Mouse (Mus musculus): ENCODE results near the gene Cd300c2. TPM values are rescaled to one million over a fixed set of nuclear protein-coding genes. Genes with fewer than 3 reads are reported as not detected.
A peak's percentile ranks its signal among the peaks of the same experiment; 100 is the strongest.
"Not testable (repeated sequence)": the region's sequence is repeated elsewhere in the genome, so short reads cannot be mapped to it uniquely, and the experiment has no call there.

The Cd300c2 gene
- polyA plus RNA-seq (2015; fragmentation: Nextera tagmentation; extraction: Ambion mirVana) = 8.7 and 9.5 TPM in 2 replicates

DNA sequence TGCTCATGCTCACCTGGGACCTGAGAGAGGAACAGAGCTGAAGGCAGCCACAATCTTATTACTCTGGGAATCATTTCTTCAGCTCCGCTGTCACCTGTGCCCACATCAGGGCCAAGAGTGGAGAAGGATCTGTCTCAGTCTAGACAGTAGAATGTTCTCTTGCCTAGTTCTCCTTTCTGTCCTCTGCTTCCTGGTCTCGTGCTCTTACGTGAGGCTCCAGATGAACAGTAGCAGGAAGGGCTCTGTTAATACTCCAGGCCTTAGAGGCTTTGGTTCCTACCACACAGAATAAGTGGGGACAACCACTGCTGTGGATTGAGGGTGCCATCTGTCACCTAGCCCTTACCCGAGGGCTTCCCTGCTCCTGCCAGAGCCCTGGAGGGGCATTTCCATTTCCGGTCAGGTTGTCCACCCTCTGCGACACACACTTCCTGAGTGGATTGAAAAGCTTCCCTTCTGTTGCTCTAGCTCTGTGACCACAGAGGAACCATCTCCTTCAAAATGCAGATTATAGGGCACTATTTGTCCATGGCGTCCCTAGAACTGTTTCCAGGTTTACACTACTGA lies at the start of gene Cd300c2:
TSS of gene Cd300c2 (minus strand) at position 407 of the 567 bp plus-strand sequence.
- no peak within 1 kb of the TSS for H3K4me2 ChIP-seq
- WGBS (ENCODE audit: insufficient replicate concordance) = 32% methylated on average over 7 of the region's 7 CpGs
- no peaks in the 10 kb centered on the region for H3K27me3 ChIP-seq
- H3K4me1 ChIP-seq (replicated peaks) = 0 out of 2 replicates have a peak, but pooled peaks cover 4% of the 10 kb centered on the region
- peak within 1 kb of the TSS; percentile 41; the same call in 1 of the 2 replicates for H3K27ac ChIP-seq (replicated peaks)
- no peaks in the 10 kb centered on the region for H3K36me3 ChIP-seq (replicated peaks)
- no peak within 1 kb of the TSS for H3K9ac ChIP-seq
- no peaks in the 10 kb centered on the region for H3K9me3 ChIP-seq (replicated peaks)
- H3K4me3 ChIP-seq (replicated peaks) = no peak within 1 kb of the TSS
- no peak for ATAC-seq (ENCODE audit: insufficient read depth)

DNA sequence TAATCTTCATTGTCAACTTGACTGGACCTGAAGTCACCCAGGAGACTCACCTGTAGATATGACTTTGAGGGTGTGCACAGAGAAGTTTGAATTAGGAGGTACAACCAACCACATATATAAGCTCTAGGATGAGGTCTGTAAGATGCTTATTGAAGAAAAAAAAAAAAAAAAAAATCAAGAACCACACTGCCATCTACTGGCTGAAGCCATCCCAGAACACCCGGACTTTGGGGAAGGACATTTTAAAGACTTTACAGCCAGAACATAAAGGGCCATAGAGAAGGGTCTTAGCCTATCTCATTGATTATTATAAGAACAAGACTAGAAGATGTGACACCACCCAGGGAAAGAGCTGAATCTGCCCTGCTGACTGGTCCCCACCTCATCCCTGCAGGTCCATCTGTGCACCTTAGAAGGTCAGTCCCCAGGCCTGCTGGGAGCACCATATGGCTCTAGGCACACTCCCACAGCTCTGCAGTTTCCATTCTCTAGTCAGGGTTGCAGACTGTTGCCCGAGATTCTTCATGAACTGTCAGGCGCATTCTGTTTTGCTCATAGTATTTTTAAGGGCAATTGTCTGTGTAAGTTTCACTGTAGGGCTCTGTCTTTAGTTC lies 47.7 kb upstream of the Cd300c2 start:
- H3K9ac ChIP-seq = no peak overlapping the region
- no peaks in the 10 kb centered on the region for H3K27me3 ChIP-seq
- no peaks in the 10 kb centered on the region for H3K9me3 ChIP-seq (replicated peaks)
- H3K36me3 ChIP-seq (replicated peaks) = no peaks in the 10 kb centered on the region
- H3K4me3 ChIP-seq (replicated peaks) = no peak overlapping the region
- H3K4me1 ChIP-seq (replicated peaks) = no peaks in the 10 kb centered on the region
- 22% methylated on average over 3 of the region's 3 CpGs for WGBS (ENCODE audit: insufficient replicate concordance)
- H3K4me2 ChIP-seq = no peak overlapping the region
- ATAC-seq (ENCODE audit: insufficient read depth) = no peak
- H3K27ac ChIP-seq (replicated peaks) = no peak overlapping the region

DNA sequence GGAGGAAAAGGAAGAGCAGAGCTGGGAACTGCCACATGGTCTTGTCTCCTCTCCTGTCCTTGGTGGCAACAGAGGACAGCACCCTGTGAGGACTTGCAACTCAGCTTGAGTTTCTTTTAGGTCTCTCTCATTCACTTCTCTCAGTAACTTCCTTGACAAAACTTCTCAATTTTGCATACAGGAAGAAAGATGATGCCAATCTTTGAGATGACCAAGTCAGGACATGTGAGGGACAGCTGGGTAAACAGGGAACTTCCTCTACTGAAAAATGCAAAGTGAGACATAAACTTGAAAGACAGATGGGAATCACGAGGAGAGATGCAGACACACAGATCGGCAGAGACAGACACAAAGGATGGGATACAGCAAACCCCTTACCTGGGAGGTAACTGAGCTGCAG lies 46.6 kb upstream of the Cd300c2 start, which contains the start of gene Cd300ld3:
TSS of gene Cd300ld3 (minus strand) at position 151 of the 400 bp plus-strand sequence.
- H3K36me3 ChIP-seq (replicated peaks) = no peaks in the 10 kb centered on the region
- no peak within 1 kb of the TSS for H3K27ac ChIP-seq (replicated peaks)
- no peaks in the 10 kb centered on the region for H3K9me3 ChIP-seq (replicated peaks)
- no peak for ATAC-seq (ENCODE audit: insufficient read depth)
- H3K4me3 ChIP-seq (replicated peaks) = no peak within 1 kb of the TSS
- H3K4me1 ChIP-seq (replicated peaks) = no peaks in the 10 kb centered on the region
- 35% methylated on average over 2 of the region's 2 CpGs for WGBS (ENCODE audit: insufficient replicate concordance)
- no peaks in the 10 kb centered on the region for H3K27me3 ChIP-seq
- H3K4me2 ChIP-seq = no peak within 1 kb of the TSS
- H3K9ac ChIP-seq = no peak within 1 kb of the TSS

DNA sequence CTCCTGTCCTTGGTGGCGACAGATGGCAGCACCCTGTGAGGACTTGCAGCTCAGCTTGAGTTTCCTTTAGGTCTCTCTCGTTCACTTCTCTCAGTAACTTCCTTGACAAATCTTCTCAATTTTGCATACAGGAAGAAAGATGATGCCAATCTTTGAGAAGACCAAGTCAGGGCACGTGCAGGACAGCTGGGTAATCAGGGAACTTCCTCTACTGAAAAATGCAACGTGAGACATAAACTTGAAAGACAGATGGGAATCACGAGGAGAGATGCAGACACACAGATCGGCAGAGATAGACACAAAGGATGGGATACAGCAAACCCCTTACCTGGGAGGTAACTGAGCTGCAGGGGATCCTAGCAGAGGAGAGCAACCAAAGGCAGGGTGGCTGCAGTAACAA lies 36.0 kb upstream of the Cd300c2 start, which contains the start of gene Cd300ld5:
TSS of gene Cd300ld5 (minus strand) at position 101 of the 400 bp plus-strand sequence.
- not testable (repeated sequence) for ATAC-seq (ENCODE audit: insufficient read depth)
- WGBS (ENCODE audit: insufficient replicate concordance) = no CpG with 5 or more reads among the region's 6 CpGs

DNA sequence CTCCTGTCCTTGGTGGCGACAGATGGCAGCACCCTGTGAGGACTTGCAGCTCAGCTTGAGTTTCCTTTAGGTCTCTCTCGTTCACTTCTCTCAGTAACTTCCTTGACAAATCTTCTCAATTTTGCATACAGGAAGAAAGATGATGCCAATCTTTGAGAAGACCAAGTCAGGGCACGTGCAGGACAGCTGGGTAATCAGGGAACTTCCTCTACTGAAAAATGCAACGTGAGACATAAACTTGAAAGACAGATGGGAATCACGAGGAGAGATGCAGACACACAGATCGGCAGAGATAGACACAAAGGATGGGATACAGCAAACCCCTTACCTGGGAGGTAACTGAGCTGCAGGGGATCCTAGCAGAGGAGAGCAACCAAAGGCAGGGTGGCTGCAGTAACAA lies 25.2 kb upstream of the Cd300c2 start, which contains the start of gene Cd300ld4:
TSS of gene Cd300ld4 (minus strand) at position 101 of the 400 bp plus-strand sequence.
- no CpG with 5 or more reads among the region's 6 CpGs for WGBS (ENCODE audit: insufficient replicate concordance)
- ATAC-seq (ENCODE audit: insufficient read depth); H3K4me3 ChIP-seq (replicated peaks); H3K9me3 ChIP-seq (replicated peaks); H3K27me3 ChIP-seq; H3K36me3 ChIP-seq (replicated peaks); H3K27ac ChIP-seq (replicated peaks); H3K9ac ChIP-seq; H3K4me2 ChIP-seq; H3K4me1 ChIP-seq (replicated peaks): not testable (repeated sequence)

More for the DNA sequence above, 36.0 kb upstream of the Cd300c2 start, which contains the start of gene Cd300ld5:
- not testable (repeated sequence) for H3K4me1 ChIP-seq (replicated peaks); H3K9me3 ChIP-seq (replicated peaks); H3K9ac ChIP-seq; H3K27ac ChIP-seq (replicated peaks); H3K4me3 ChIP-seq (replicated peaks); H3K36me3 ChIP-seq (replicated peaks); H3K4me2 ChIP-seq; H3K27me3 ChIP-seq

DNA sequence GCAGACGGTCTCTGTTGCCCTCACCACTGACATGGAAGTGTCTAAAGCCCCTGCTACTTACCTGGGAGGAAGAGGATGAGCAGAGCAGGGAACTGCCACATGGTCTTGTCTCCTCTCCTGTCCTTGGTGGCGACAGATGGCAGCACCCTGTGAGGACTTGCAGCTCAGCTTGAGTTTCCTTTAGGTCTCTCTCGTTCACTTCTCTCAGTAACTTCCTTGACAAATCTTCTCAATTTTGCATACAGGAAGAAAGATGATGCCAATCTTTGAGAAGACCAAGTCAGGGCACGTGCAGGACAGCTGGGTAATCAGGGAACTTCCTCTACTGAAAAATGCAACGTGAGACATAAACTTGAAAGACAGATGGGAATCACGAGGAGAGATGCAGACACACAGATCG lies 14.4 kb upstream of the Cd300c2 start, which contains the start of gene Cd300ld2:
TSS of gene Cd300ld2 (minus strand) at position 101 of the 400 bp plus-strand sequence.
- H3K27ac ChIP-seq (replicated peaks); H3K4me2 ChIP-seq; H3K36me3 ChIP-seq (replicated peaks); H3K4me1 ChIP-seq (replicated peaks); H3K27me3 ChIP-seq; H3K9me3 ChIP-seq (replicated peaks); H3K9ac ChIP-seq; H3K4me3 ChIP-seq (replicated peaks); ATAC-seq (ENCODE audit: insufficient read depth): not testable (repeated sequence)
- WGBS (ENCODE audit: insufficient replicate concordance) = no CpG with 5 or more reads among the region's 7 CpGs

DNA sequence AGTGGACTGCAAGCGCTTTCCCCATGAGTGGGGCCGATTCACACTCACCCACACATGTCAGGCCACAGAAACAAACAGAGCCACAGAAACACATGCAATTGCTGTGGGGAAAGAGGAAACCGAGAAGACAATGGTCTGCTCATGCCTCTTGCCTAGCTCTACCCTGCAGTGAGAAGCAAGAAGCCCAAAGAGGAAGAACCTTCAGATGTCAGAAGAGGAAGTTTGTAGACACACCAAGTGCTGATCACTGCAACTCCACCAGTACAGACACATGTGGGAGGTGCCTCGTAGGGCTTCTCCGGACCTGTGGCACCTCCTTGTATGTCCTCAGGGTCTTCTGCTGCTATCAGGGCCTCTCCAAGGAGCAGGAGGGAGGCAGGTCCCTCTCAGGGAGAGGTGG lies 2.4 kb upstream of the Cd300c2 start:
- Histone ChIP-seq H3K4me2 (no peak overlapping the region), H3K4me3 (replicated peaks) (no peak overlapping the region), H3K4me1 (replicated peaks) (0 out of 2 replicates have a peak, but pooled peaks cover 4% of the 10 kb centered on the region), H3K9me3 (replicated peaks) (no peaks in the 10 kb centered on the region), H3K36me3 (replicated peaks) (no peaks in the 10 kb centered on the region), H3K27ac (replicated peaks) (peak overlapping the region; percentile 51), H3K9ac (no peak overlapping the region), H3K27me3 (no peaks in the 10 kb centered on the region)
- WGBS (ENCODE audit: insufficient replicate concordance) = 25% methylated on average over 5 of the region's 5 CpGs
- no peak for ATAC-seq (ENCODE audit: insufficient read depth)

DNA sequence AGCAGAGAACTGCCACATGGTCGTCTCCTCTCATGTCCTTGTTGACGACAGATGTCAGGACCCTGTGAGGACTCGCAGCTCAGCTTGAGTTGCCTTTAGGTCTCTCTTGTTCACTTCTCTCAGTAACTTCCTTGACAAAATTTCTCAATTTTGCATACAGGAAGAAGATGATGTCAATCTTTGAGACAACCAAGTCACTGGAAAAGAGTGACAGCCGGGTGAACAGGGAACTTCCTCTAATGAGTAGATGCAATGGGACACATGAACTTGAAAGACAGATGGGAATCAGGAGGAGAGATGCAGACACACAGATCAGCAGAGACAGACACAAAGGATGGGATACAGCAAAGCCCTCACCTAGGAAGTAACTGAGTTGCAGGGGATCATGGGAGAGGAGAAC lies 11.9 kb downstream of the Cd300c2 start, which contains the start of gene Cd300ld:
TSS of gene Cd300ld (minus strand) at position 130 of the 400 bp plus-strand sequence.
- H3K27me3 ChIP-seq = no peaks in the 10 kb centered on the region
- H3K4me3 ChIP-seq (replicated peaks) = no peak within 1 kb of the TSS
- H3K27ac ChIP-seq (replicated peaks) = no peak within 1 kb of the TSS
- 22% methylated on average over 4 of the region's 4 CpGs for WGBS (ENCODE audit: insufficient replicate concordance)
- ATAC-seq (ENCODE audit: insufficient read depth) = no peak
- H3K4me2 ChIP-seq = no peak within 1 kb of the TSS
- no peaks in the 10 kb centered on the region for H3K36me3 ChIP-seq (replicated peaks)
- H3K9me3 ChIP-seq (replicated peaks) = no peaks in the 10 kb centered on the region
- H3K4me1 ChIP-seq (replicated peaks) = no peaks in the 10 kb centered on the region
- no peak within 1 kb of the TSS for H3K9ac ChIP-seq

DNA sequence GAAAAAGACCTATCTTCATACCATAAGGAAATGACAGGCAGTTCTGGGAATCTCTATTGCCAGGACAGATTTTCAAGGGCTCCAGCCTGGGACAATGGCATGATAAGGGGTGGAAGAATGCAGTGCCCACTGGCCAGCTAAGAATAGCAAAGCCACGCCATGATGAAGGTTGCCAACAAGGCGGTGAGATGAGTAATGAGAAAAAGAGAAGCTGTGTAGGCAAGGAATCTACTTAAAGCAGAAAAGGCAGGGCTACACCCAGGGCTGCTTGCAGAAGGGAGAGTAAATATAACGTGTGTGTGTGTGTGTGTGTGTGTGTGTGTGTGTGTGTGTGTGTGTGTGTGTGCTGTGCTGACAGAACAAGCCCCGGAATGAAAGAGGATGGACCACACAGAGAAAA lies 19.8 kb downstream of the Cd300c2 start:
- Histone ChIP-seq H3K36me3 (replicated peaks) (no peaks in the 10 kb centered on the region), H3K4me3 (replicated peaks) (no peak overlapping the region), H3K4me1 (replicated peaks) (no peaks in the 10 kb centered on the region), H3K4me2 (no peak overlapping the region), H3K27me3 (no peaks in the 10 kb centered on the region), H3K9ac (no peak overlapping the region), H3K27ac (replicated peaks) (no peak overlapping the region), H3K9me3 (replicated peaks) (no peaks in the 10 kb centered on the region)
- ATAC-seq (ENCODE audit: insufficient read depth) = no peak
- WGBS (ENCODE audit: insufficient replicate concordance) = 42% methylated on average over 4 of the region's 4 CpGs

DNA sequence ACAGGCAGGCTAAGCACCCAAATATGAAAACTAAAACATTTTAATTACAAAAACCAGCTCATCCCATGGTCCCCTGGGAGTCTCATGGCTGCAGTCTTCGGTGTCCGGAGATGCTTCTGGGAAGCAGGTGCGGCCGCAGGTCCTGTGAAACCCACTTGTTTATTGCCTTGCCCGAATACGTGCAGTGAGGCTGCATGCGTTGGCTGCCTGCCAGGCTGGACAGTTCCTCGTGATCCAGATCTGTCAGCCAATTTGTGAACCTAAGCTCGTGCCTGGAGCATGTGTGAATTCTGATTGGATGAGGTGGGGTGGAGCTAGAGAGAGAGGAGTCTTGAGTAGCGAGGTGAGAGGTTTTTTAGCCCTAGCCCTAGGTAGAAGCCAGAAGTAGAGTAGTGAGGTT lies 29.0 kb downstream of the Cd300c2 start:
- H3K9ac ChIP-seq = no peak overlapping the region

DNA sequence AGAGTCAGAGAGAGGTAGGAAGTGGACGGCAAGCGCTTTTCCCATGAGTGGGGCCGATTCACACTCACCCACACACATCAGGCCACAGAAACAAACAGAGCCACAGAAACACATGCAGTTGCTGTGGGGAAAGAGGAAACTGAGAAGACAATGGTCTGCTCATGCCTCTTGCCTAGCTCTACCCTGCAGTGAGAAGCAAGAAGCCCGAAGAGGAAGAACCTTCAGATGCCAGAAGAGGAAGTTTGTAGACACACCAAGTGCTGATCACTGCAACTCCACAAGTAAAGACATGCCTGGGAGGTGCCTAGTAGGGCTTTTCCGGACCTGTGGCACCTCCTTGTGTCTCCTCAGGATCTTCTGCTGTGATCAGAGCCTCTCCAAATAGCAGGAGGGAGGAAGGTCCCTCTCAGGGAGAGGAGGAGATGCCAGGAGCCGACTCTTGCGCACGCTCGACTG lies 32.9 kb downstream of the Cd300c2 start, which contains the start of gene Cd300c:
TSS of gene Cd300c (minus strand) at position 406 of the 456 bp plus-strand sequence.
- no peak; the same call in 1 of the 2 replicates for ATAC-seq (ENCODE audit: insufficient read depth)
- no peaks in the 10 kb centered on the region for H3K4me1 ChIP-seq (replicated peaks)
- WGBS (ENCODE audit: insufficient replicate concordance) = 52% methylated on average over 9 of the region's 9 CpGs
- H3K36me3 ChIP-seq (replicated peaks) = no peaks in the 10 kb centered on the region
- H3K9me3 ChIP-seq (replicated peaks) = no peaks in the 10 kb centered on the region
- H3K4me2 ChIP-seq = no peak within 1 kb of the TSS
- H3K27me3 ChIP-seq = no peaks in the 10 kb centered on the region
- H3K4me3 ChIP-seq (replicated peaks) = no peak within 1 kb of the TSS
- H3K9ac ChIP-seq = no peak within 1 kb of the TSS
- peak within 1 kb of the TSS; percentile 55; the same call in 1 of the 2 replicates for H3K27ac ChIP-seq (replicated peaks)

More for the DNA sequence above, 29.0 kb downstream of the Cd300c2 start:
- Histone ChIP-seq H3K36me3 (replicated peaks) (no peaks in the 10 kb centered on the region), H3K4me1 (replicated peaks) (no peaks in the 10 kb centered on the region), H3K27me3 (no peaks in the 10 kb centered on the region), H3K4me2 (no peak overlapping the region), H3K9me3 (replicated peaks) (0 out of 2 replicates have a peak, but pooled peaks cover 5% of the 10 kb centered on the region), H3K4me3 (replicated peaks) (no peak overlapping the region), H3K27ac (replicated peaks) (no peak overlapping the region)
- ATAC-seq (ENCODE audit: insufficient read depth) = no peak
- WGBS (ENCODE audit: insufficient replicate concordance) = 71% methylated on average over 10 of the region's 10 CpGs
